Mouse (Mus musculus) NIH3T3 (cell line): ENCODE measurements at regions not wholly inside any gene's neighbourhood (a gene's known extent, or its start where the extent isn't known, plus 50 kb on each side); places are given as distances from the start of the nearest gene placed in this dataset.

Experiments used
- DNase-seq: peaks from one replicate; pipeline ENCODE4 v3.0.0-alpha.2; 2012; ENCODE audit warnings: low read depth

DNA sequence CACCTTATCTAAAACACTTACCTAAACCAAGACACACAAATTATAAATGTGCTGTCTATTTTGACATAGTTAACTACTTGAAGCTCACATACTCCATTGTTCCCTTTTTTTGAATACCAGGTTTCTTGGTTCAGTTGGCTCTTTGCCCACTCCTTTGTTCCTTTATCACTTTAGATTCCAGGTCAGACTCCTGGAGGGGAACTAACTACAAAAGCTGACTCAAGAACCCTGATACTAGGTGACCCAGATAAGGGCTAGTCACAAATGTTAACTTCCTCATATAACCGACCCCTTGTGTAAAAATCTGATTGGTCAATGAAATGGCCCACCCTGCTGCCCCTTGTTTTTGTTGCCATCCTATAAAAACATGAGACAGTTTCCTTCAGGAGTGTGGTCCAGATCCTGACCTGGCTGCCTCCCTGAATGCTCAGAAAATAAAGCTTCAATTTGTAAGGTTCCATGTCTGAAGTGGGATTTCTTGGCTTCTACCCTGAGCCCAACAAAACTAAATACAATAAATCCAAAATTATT is 593.9 kb downstream of the Slco4c1 start:
- no peak for DNase-seq

DNA sequence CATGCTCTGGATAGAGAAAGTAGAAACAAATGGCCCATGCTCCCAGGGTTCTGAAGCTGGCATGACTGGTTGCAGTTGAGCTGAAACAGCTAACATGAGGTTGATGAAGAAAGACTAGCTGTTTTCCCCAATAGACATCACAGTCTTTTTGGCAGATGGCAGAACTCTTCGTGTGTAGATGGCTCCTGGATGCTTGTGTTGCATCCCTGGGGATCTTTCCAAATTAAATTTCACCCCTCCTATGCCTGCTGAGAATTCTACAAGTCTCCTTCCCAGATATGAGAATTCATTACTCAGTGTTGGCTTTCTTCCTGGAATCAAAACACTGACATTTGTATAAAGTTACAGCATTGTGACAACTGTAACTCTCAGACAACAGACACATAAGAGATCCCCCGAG is 595.3 kb downstream of the Slco4c1 start:
- no peak for DNase-seq
